Mouse (Mus musculus) 3134 (cell line): ENCODE measurements around the gene Snhg11.
A peak's percentile ranks its signal among the peaks of the same experiment; 100 is the strongest.

Experiments used
- DNase-seq: peaks from one replicate; pipeline ENCODE4 v3.0.0-alpha.2; 2011; ENCODE audit warnings: low spot score; ENCODE audit not compliant: insufficient read length; ENCODE audit errors: extremely low read depth

The Snhg11 gene

GRCm38 (mm10) chr2:158375443-158376122, at the start of gene Snhg11:
Gene Snhg11, plus strand, starts transcription at chr2:158375638.
- no peak for DNase-seq

DNA sequence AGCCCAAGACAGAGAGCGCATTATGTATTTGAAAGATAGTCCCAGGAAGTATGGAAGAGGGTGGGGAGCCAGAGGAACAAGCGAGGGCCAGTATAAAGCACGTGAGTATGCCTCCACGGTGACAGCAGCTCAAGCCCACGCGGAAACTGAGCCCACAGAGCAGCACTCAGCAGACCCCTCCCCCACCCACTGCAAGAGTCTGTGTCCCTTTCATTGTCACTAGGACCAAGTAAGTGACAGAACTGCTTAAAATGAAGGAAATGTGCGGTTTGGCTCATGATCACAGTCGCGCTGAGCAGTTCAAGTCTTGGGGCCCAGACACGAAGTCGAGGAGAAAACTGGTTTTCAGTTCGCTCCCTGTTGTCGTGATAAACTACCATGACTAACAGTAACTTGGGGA, 41.1 kb upstream of the Snhg11 start:
- no peak for DNase-seq

DNA sequence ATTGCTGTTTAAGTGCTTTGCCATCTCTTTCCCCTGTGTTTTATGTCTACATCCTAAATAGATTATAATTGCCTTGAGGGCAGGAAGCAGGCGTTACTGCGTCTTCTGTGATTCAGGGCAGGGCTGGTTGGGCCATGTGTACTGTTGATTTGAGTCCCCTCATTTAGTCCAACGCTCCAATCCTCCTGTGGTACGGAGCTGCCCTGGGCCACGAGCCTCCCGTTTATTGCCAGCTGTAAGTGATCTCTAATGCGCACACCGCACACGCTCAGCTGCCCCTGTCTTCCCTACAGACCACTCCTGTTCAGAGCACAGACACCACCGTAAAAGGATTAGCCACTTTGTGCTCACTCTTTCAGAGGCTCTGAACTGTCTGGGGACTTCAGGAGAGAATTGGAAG, 37.7 kb upstream of the Snhg11 start:
- DNase-seq: no peak

DNA sequence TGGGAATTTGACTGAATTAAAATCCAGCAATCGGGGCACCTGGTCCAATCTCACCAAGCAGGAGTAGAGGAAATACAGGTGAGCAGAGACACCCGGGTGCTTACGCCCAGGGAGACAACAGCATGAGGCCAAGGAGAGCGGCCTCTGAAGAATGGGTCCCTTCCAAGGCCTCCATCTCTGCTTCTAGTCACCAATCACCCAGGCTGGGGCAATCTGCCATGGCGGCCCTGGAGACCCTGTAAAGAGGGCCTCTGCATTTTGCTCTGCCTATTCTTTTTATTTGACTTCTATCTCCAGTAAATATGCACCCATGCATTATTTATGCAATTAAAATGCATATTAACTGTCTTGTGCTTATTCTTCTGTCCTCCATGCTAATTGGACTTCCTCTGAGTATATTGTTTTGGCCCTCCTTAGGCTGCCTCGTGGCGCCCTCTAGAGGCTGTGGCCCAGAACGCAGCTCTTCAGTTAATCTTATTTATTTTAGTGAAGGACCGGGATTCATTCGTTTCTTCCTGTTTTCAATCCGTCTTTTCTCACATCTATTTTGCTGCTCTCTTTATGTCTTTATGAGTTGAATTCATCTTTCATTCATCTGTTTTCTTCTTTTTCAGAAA, 35.4 kb upstream of the Snhg11 start:
- no peak for DNase-seq

DNA sequence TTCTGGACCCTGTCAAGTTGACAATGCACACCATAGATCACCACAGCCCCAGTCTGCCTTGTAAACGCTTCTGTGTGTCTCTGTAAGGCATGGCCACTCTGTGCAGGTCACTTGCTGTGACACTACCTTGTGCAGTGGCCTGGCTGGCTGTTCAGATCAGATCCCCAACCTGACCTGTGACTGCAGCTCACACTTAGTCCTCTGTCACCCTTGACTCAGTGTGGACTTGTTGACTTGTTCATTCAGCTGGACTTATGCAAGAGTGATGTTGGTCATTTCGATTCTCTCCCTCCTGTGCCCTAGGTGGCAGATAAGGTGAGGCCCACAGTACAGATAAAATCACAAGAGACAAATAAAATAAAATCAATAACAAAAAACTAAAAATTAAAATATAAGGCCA, 34.1 kb upstream of the Snhg11 start:
- DNase-seq: no peak

GRCm38 (mm10) chr2:158343495-158343894, 31.9 kb upstream of the Snhg11 start:
- DNase-seq: no peak

DNA sequence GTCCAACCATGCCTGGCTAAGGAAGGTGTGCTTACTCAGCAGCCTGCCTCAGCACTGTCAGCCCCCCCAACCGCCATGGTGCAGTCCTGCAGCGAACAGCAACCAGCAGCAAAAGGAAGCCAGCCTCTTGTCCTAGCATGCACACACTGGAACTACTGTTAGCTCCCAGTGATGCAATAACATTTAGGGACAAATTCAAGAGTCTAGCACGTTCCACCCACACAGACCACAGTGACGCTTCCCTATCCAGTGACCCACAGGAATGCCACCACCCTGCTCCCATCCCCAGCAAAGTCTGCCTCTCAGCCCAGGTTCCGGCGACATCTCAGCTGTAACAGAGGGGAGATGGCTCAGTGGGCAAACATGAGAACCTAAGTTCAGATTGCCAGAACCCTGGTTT, 29.0 kb upstream of the Snhg11 start:
- no peak for DNase-seq

DNA sequence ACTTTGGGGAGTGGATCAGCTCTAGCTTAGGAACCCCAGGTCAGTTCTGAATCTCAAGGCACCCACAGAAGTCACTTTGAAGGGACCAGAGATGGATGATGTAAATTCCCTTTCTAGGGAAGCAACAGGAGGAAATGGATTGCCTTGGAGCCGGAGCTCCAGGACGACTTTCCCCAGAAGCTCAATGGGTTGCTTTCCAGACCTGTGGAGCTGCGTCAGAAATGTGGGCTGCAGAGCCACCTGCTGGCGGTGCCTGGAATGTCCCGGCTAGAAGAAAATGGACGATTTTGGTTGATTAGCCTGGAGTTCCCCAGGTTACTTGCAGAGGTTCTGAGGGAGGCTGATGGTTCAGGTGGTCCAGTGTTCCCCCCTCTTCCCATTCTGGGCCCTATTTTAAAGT, 27.6 kb upstream of the Snhg11 start:
- peak; percentile 55 for DNase-seq

GRCm38 (mm10) chr2:158352801-158353520, 22.5 kb upstream of the Snhg11 start:
- DNase-seq: no peak

DNA sequence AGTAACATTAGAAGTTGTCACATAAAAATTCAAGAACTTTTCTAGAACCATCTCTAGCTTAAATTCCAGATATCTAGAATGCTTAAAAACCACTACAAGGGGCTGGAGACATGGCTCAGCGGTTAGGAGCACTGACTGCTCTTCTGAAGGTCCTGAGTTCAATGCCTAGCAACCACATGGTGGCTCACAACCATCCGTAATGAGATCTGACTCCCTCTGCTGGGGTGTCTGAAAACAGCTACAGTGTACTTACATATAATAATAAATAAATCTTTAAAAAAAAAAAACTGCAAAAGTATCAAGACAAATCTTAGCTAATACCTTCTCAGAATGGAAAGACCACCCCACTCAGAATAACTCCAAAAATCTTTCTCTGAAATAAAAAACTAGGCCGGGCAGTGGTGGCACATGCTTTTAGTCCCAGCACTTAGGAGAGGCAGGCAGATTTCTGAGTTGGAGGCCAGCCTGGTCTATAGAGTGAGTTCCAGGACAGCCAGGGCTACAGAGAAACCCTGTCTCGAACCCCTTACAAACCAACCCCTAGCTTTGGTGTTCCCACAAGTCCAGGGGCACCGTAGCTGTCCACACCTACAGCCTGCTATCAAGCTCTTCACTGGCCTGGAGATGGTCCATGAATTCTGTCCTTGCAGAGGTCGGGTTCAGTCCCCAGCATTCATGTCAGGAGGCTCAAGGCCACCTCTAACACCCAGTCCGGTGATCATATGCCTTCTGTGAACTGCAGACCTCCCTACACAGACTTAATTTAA, 20.9 kb upstream of the Snhg11 start:
- no peak for DNase-seq

DNA sequence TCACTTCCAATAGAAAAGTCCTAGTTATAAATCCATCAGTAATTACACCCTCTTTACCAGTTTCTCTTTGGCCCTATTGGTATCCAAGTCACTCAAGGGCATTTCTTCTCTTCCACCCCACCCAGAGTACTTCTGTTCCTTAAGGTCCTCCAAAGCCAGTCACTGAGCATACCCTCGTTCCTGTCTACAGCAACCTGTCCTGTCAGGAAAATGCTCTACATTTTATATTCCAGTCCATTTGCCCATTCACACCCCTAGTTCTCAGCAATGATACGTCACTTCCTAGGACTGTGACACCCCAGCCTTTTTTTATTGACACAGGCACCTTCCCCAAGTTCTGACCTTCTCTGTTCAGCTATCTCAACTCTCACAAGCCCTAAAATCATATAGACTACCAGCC, 20.2 kb upstream of the Snhg11 start:
- no peak for DNase-seq

DNA sequence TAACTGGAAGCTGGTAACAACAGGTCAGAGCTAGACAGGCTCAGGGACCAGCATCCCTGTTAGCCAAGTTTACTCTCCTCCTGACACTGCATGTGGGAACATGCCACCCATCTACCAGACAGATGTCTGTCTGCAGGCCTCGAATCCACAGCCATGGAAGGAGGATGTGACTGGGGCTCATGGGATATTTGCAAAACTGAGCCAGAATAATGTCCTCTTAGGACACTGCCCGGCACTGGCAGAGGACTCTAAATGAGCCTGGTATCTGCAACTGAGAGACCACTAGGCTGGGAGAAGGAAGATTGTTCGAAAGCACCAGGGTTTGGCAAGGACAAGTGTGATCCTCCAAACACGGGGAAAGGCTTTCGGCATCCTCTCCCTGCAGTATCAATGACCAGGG, 19.3 kb upstream of the Snhg11 start:
- no peak for DNase-seq

DNA sequence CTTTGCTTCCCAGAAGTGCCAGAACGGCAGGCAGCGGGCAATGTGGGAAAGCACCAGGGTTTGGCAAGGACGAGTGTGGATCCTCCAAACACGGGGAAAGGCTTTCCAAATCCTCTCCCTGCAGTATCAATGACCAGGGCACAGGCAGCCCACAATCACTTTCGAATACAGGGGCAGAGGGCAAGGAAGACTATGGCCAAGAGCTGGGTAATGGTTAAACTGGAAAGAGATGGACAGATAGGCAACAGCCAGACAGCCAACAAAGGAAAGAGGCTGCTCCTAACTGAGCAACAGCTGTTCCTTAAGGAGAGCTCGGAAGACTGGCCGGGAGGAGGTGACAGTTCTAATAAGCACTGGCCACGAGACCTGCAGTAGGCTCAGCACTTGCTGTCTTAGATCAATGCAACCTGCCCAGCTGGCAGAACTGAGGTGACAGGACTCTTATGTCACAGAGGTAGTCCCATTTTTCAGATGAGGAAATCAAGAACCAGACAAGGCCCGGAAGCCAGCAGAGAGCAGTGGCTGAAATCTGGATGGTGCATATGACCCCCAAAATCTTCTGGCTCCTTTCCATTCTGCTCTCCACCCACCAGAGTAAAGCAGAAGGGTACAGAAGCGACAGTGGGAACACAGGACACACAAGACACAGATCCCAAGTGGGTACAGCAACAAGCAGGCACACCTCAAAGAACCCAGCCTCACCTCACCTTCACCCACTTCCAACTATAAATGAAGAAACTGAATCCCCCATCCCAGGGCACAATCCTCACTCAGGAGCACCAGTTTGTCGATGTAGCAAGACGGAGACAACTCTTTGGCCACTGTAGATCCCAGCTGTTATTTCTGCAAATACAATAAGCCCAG, 15.4 kb upstream of the Snhg11 start:
- no peak for DNase-seq

DNA sequence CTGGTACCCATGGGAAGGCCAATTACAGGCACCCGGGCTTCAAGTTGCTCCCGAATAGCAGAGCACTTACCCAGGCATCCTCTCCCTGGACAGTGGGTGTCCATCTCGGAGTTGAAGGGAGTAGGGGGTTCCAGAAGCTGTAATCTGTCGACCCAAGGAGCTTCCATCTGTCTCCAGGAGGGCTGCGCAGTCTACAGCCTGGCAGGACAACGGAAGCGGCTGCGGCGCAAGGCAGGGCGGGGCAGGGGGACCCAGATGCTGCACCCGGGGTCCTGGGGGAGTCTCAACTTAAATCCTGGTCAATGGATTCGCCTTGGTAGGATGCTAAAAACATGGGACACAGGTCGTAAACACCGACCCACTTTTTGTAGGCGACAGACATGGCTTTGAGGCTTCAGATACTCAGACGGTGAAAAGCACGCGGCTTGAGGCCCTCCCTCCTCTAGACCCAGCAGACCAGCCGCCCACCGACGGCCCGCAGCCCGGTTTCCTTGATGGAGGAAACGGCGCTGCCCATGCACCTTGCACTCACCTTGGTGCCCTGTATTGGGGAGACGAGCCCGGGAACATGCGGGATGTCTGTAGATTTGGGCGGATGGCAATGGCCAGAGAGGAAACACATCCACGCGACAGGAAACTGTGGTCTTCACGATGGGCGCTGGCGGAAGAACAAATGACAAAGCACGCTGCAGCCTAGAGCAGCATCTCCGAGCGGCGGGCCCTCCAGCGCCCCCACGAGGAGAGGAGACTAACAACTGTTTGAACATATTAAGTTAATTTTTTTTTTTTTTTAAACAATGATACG, 14.4 kb upstream of the Snhg11 start:
- DNase-seq: peak; percentile 91

DNA sequence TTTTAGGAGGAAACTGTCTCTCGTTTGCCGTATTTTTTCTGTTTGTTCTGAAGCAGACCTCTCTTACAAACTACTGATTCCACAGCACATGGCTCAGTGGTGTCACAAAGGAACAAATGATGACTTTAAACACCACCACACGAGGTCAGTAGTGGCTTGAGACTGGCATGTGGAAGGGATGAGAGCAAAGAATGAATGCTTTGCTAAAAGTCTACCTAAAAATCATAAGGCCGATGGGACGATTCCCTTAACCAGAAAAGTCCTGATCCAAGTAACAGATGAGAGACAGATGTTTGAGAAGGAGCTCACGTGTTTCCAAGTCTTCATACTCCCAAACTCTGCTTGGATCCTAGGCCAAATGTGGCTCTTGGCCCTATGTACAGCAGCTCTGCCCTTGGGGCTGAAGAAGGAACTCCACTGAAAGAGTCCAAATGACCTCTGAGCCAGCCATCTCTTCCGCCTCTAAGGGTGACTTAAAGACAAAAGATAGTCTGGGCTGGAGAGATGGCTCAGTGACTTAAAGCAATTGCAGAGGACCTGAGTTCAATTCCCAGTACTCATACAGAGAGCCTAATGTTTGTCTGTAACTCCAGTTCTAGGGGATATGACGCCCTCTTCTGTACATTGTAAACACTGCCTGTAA, 13.6 kb upstream of the Snhg11 start:
- peak; percentile 67 for DNase-seq

- no peak for DNase-seq
These were observed 11.3 kb upstream of the Snhg11 start for GRCm38 (mm10) chr2:158364175-158364574.

GRCm38 (mm10) chr2:158365099-158365850, 10.2 kb upstream of the Snhg11 start:
- no peak for DNase-seq

DNA sequence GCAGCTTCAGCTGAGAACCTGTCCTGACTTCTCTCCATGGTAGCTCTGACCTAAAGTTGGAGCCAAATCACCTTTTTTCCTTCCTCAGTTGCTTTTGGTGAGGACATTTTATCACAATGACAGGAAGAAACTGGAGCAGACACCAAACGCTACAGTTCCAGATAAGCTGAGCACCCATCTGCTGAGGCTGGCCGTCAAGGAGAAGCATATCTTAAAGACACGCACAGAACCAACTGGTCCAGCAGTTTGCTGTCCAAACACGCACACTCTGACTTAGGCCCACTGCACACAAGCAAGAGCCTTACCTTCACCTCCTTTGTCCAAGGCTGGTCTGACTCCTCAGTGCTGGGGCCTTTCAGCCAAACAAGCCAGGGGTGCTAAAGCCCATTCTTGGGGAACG, 7.8 kb upstream of the Snhg11 start:
- no peak for DNase-seq
